Mouse (Mus musculus): ENCODE results near the gene Amot.

- TF ChIP-seq CTCF (IDR thresholded peaks at IDR 0.05; ENCODE audit: borderline replicate concordance, control insufficient read depth, extremely low read depth, insufficient read depth, low read length, poor library complexity) (no peak), POLR2A (IDR thresholded peaks at IDR 0.05; ENCODE audit: control insufficient read depth, extremely low read depth, insufficient read depth, low read length, poor library complexity) (no peak)
Observed at GRCm38 (mm10) chrX:145406052-145406451, 98.9 kb downstream of the Amot start.

Measured in thymus, adult 2 months (tissue).